18 mouse cellular contexts compared by ENCODE assay signal in genomic region chr3:26023217-26023616, GRCm38 (mm10).
"Had no signal": no experiment of that assay in that cellular context is flagged by ENCODE, and none has a peak within 500 bp of the region (broad histone marks: within the 10 kb centered on the region; RNA-seq: fewer than 3 reads in every experiment).

No protein-coding gene starts in this region.

- H3K9me3 ChIP-seq: liver, embryonic 15.5 days; lung, embryonic 15.5 days; megakaryocyte, embryonic 14.5 days; midbrain, embryonic 12.5 days; neural tube, embryonic 12.5 days; stomach, embryonic 15.5 days had no signal

- H3K9ac ChIP-seq: liver, embryonic 15.5 days; liver, postnatal 0 days; lung, embryonic 15.5 days; midbrain, embryonic 12.5 days; neural tube, embryonic 12.5 days; stomach, embryonic 15.5 days had no signal

- H3K4me3 ChIP-seq: liver, embryonic 15.5 days; lung, embryonic 15.5 days; megakaryocyte, embryonic 14.5 days; midbrain, embryonic 12.5 days; neural tube, embryonic 12.5 days; stomach, embryonic 15.5 days had no signal

- H3K27ac ChIP-seq: liver, embryonic 15.5 days; lung, embryonic 15.5 days; macrophage; midbrain, embryonic 12.5 days; neural tube, embryonic 12.5 days; stomach, embryonic 15.5 days; stomach, postnatal 0 days had no signal

- ATAC-seq: liver, postnatal 0 days; lung, postnatal 0 days had no signal

- H3K4me2 ChIP-seq: liver, embryonic 15.5 days; lung, embryonic 15.5 days; midbrain, embryonic 12.5 days; neural tube, embryonic 12.5 days; stomach, embryonic 15.5 days had no signal

- H3K36me3 ChIP-seq: liver, embryonic 15.5 days; lung, embryonic 15.5 days; midbrain, embryonic 12.5 days; neural tube, embryonic 12.5 days; stomach, embryonic 15.5 days had no signal

- DNase-seq: liver, postnatal 0 days; lung, adult 2 months; lung, postnatal 14 days; lung, postnatal 36 days; midbrain, embryonic 14.5 days; right cerebral cortex, postnatal 14 days; thymus, adult 2 months; thymus, postnatal 25 days; thymus, postnatal 4 days had no signal

- H3K4me1 ChIP-seq: liver, embryonic 15.5 days; lung, embryonic 15.5 days; megakaryocyte, embryonic 14.5 days; midbrain, embryonic 12.5 days; neural tube, embryonic 12.5 days; stomach, embryonic 15.5 days had no signal

- H3K27me3 ChIP-seq: liver, embryonic 15.5 days; lung, embryonic 15.5 days; megakaryocyte, embryonic 14.5 days; midbrain, embryonic 12.5 days; neural tube, embryonic 12.5 days; stomach, embryonic 15.5 days had no signal
